Mouse (Mus musculus) cerebellum, adult 11 months (tissue): ENCODE measurements at regions not wholly inside any gene's neighbourhood (a gene's known extent, or its start where the extent isn't known, plus 50 kb on each side); places are given as distances from the start of the nearest gene placed in this dataset.

ENCODE experiments used
- DNase-seq: peaks from one replicate; pipeline ENCODE4 v3.0.0; 2022

GRCm38 (mm10) chr2:40149186-40149585 lies 922.9 kb upstream of the Ppp6c start:
- no peak for DNase-seq

GRCm38 (mm10) chr2:40127615-40128014 lies 901.4 kb upstream of the Ppp6c start:
- DNase-seq = peak; percentile 2

GRCm38 (mm10) chr2:40119176-40119575 lies 892.9 kb upstream of the Ppp6c start:
- peak; percentile 0 for DNase-seq

- DNase-seq = no peak
Measured at GRCm38 (mm10) chr2:40114435-40114834, 888.2 kb upstream of the Ppp6c start.
